Comparison of ENCODE assay signal across 11 mouse cellular contexts in genomic region chr19:44067323-44068049, GRCm38 (mm10). TPM values are rescaled to one million over a fixed set of nuclear protein-coding genes. Genes with fewer than 3 reads are reported as not detected.
DNase-seq lines count a peak whose midpoint lies in the region; ATAC-seq and TF ChIP-seq lines count a peak whose summit lies in the region.
"Had no signal": no experiment of that assay in that cellular context is flagged by ENCODE, and none has a peak within 500 bp of the region (broad histone marks: within the 10 kb centered on the region; RNA-seq: fewer than 3 reads in every experiment).

No protein-coding gene starts in this region.

- peak; percentile 6 for DNase-seq in CD4-positive, CD25-positive, alpha-beta regulatory T cell, adult 2 months (ENCODE audit: low read depth, low spot score)
- DNase-seq in testis, postnatal 14 days (ENCODE audit: low spot score): no peak
- no peak for DNase-seq in liver, embryonic 13.5 days
- DNase-seq in yolk sac, embryonic 10.5 days (ENCODE audit: low spot score): peak; percentile 62
- DNase-seq in thymus, postnatal 25 days: no peak
- DNase-seq in ovary, adult 18-20 months (ENCODE audit: low spot score): no peak
- DNase-seq: adrenal gland, adult 8-10 months; heart, adult 2 months had no signal

- no peak for TF ChIP-seq CTCF in testis, adult 2 months (IDR thresholded peaks at IDR 0.05; ENCODE audit: control insufficient read depth, insufficient read depth, insufficient replicate concordance, low read depth, low read length)

- peak overlapping the region; percentile 46; the same call in 1 of the 2 replicates for H3K4me3 ChIP-seq in testis, adult 2 months (ENCODE audit: control insufficient read depth, low read depth, low read length)
- no peak overlapping the region for H3K4me3 ChIP-seq in liver, embryonic 13.5 days (replicated peaks)
- H3K4me3 ChIP-seq: heart, adult 2 months had no signal

- no peak overlapping the region for H3K9ac ChIP-seq in liver, embryonic 13.5 days

- no peak overlapping the region for H3K27ac ChIP-seq in testis, adult 2 months (ENCODE audit: control insufficient read depth, insufficient read depth, low read depth, low read length)
- H3K27ac ChIP-seq in liver, embryonic 13.5 days: no peak overlapping the region
- H3K27ac ChIP-seq: heart, adult 2 months had no signal

- no peaks in the 10 kb centered on the region for H3K9me3 ChIP-seq in liver, embryonic 13.5 days (replicated peaks)

- H3K4me1 ChIP-seq in testis, adult 2 months (ENCODE audit: control insufficient read depth, insufficient read depth, low read length): peaks cover 12% of the 10 kb centered on the region
- peaks cover 32% of the 10 kb centered on the region for H3K4me1 ChIP-seq in liver, embryonic 13.5 days (replicated peaks)

- TF ChIP-seq POLR2A in testis, adult 2 months (IDR thresholded peaks at IDR 0.05; ENCODE audit: control insufficient read depth, low read depth, low read length): no peak

- WGBS in liver, embryonic 13.5 days (ENCODE audit: insufficient replicate concordance): 63% methylated on average over 9 of the region's 9 CpGs

- H3K27me3 ChIP-seq in testis, adult 2 months (ENCODE audit: control insufficient read depth, insufficient read depth, low read length): no peaks in the 10 kb centered on the region
- no peaks in the 10 kb centered on the region for H3K27me3 ChIP-seq in liver, embryonic 13.5 days

- no peak for ATAC-seq in CD4-positive, CD25-positive, alpha-beta regulatory T cell, adult 4 months
- ATAC-seq in liver, embryonic 13.5 days (ENCODE audit: low read depth): no peak

- peaks cover 3% of the 10 kb centered on the region for H3K36me3 ChIP-seq in testis, adult 2 months (ENCODE audit: control insufficient read depth, insufficient read depth, low read length)
- peaks cover 18% of the 10 kb centered on the region for H3K36me3 ChIP-seq in liver, embryonic 13.5 days

- peak overlapping the region; percentile 99 for H3K4me2 ChIP-seq in liver, embryonic 13.5 days

RNA-seq across cellular contexts. Expression of gene Erlin1, which starts 2.1 kb away (rescaled TPM):
- 1 to 10 TPM; 3.6 to 5.2 TPM for polyA plus RNA-seq in CD4-positive, CD25-positive, alpha-beta regulatory T cell, adult 4 months (2017; shearing (Covaris generic))
- 24.3 and 27.8 TPM in 2 replicates for polyA plus RNA-seq in testis, adult 2 months (2012; rRNA removed)
- polyA plus RNA-seq in liver, embryonic 13.5 days (2015; fragmentation: Nextera tagmentation; extraction: Ambion mirVana): 14.7 and 17.9 TPM in 2 replicates

RNA-seq across cellular contexts. Expression of gene Cyp2c23, which starts 38.5 kb away (rescaled TPM):
- not detected for polyA plus RNA-seq in CD4-positive, CD25-positive, alpha-beta regulatory T cell, adult 4 months (2017; shearing (Covaris generic))
- 0.85 and 1.1 TPM in 2 replicates for polyA plus RNA-seq in testis, adult 2 months (2012; rRNA removed)
- polyA plus RNA-seq in liver, embryonic 13.5 days (2015; fragmentation: Nextera tagmentation; extraction: Ambion mirVana): 9.4 and 12.5 TPM in 2 replicates
- polyA plus RNA-seq: heart, adult 2 months; midbrain, postnatal 0 days had no signal

RNA-seq across cellular contexts. Expression of gene Chuk, which starts 39.8 kb away (rescaled TPM):
- polyA plus RNA-seq in CD4-positive, CD25-positive, alpha-beta regulatory T cell, adult 4 months (2017; shearing (Covaris generic)): 10 to 100 TPM; 43.5 to 46.8 TPM
- polyA plus RNA-seq in testis, adult 2 months (2012; rRNA removed): 11.8 and 18.3 TPM in 2 replicates
- polyA plus RNA-seq in liver, embryonic 13.5 days (2015; fragmentation: Nextera tagmentation; extraction: Ambion mirVana): 21.2 and 24.7 TPM in 2 replicates

Comparison
In these comparisons a context has a peak if more than half of its experiments do, and no peak if none do; other contexts are left out.
1. DNase-seq: peak in CD4-positive, CD25-positive, alpha-beta regulatory T cell, adult 2 months (single experiment) and yolk sac, embryonic 10.5 days (single experiment); none in testis, postnatal 14 days (single experiment), liver, embryonic 13.5 days (single experiment), thymus, postnatal 25 days (single experiment) and ovary, adult 18-20 months (single experiment).